Mouse (Mus musculus): ENCODE measurements around the gene Mtcl1. TPM values are rescaled to one million over a fixed set of nuclear protein-coding genes. Genes with fewer than 3 reads are reported as not detected.

Mtcl1 gene
- total and polyA plus RNA-seq, 2 experiments from 2014 or later, result 10.8 to 25.2 TPM

GRCm38 (mm10) chr17:66341670-66342069, 107.9 kb downstream of the Mtcl1 start:
- no peaks in the 10 kb centered on the region for H3K9me3 ChIP-seq (ENCODE audit: low read length)
- no peak overlapping the region for H3K4me2 ChIP-seq (ENCODE audit: low read depth, low read length, poor library complexity, severe bottlenecking)
- 95% methylated on average over 6 of the region's 6 CpGs for whole genome bisulfite sequencing
- ATAC-seq (ENCODE audit: low FRiP score) (no peak), DNase-seq (ENCODE audit: low spot score) (no peak)
- no peaks in the 10 kb centered on the region for H3K27me3 ChIP-seq (ENCODE audit: insufficient read depth, low read length)
- H3K36me3 ChIP-seq (ENCODE audit: insufficient read depth, low read length), result peaks cover 33% of the 10 kb centered on the region
- no peak for TF ChIP-seq CTCF (IDR thresholded peaks at IDR 0.05)
- no peaks in the 10 kb centered on the region for H3K4me1 ChIP-seq (ENCODE audit: insufficient read depth, low read length)
- no peak overlapping the region for H3K27ac ChIP-seq (ENCODE audit: low read depth, low read length)
- H3K4me3 ChIP-seq (ENCODE audit: low read depth, low read length), result no peak overlapping the region
- no peak overlapping the region for H3K9ac ChIP-seq (replicated peaks; ENCODE audit: low read length, poor library complexity, severe bottlenecking)

- ATAC-seq (ENCODE audit: low FRiP score) (no peak), DNase-seq (ENCODE audit: low spot score) (no peak)
- Histone ChIP-seq H3K9ac (replicated peaks; ENCODE audit: low read length, poor library complexity, severe bottlenecking) (no peak overlapping the region), H3K27me3 (ENCODE audit: insufficient read depth, low read length) (no peaks in the 10 kb centered on the region), H3K27ac (ENCODE audit: low read depth, low read length) (no peak overlapping the region), H3K36me3 (ENCODE audit: insufficient read depth, low read length) (peaks cover 28% of the 10 kb centered on the region), H3K4me2 (ENCODE audit: low read depth, low read length, poor library complexity, severe bottlenecking) (no peak overlapping the region), H3K4me3 (ENCODE audit: low read depth, low read length) (no peak overlapping the region), H3K9me3 (ENCODE audit: low read length) (no peaks in the 10 kb centered on the region), H3K4me1 (ENCODE audit: insufficient read depth, low read length) (no peaks in the 10 kb centered on the region)
- TF ChIP-seq CTCF (IDR thresholded peaks at IDR 0.05), result no peak
- WGBS, result 83% methylated on average over 12 of the region's 12 CpGs
Measured at GRCm38 (mm10) chr17:66340798-66341197, 108.8 kb downstream of the Mtcl1 start.

- no peak overlapping the region for H3K4me2 ChIP-seq (ENCODE audit: low read depth, low read length, poor library complexity, severe bottlenecking)
- peaks cover 12% of the 10 kb centered on the region; the same call in 1 of the 2 replicates for H3K36me3 ChIP-seq (ENCODE audit: insufficient read depth, low read length)
- no peaks in the 10 kb centered on the region for H3K27me3 ChIP-seq (ENCODE audit: insufficient read depth, low read length)
- H3K9me3 ChIP-seq (ENCODE audit: low read length), result no peaks in the 10 kb centered on the region
- no peak for DNase-seq (ENCODE audit: low spot score)
- H3K27ac ChIP-seq (ENCODE audit: low read depth, low read length), result no peak overlapping the region
- no peak for TF ChIP-seq CTCF (IDR thresholded peaks at IDR 0.05)
- 93% methylated on average over 13 of the region's 13 CpGs for WGBS
- H3K4me1 ChIP-seq (ENCODE audit: insufficient read depth, low read length), result no peaks in the 10 kb centered on the region
- ATAC-seq (ENCODE audit: low FRiP score), result no peak
- H3K4me3 ChIP-seq (ENCODE audit: low read depth, low read length), result no peak overlapping the region
- no peak overlapping the region for H3K9ac ChIP-seq (replicated peaks; ENCODE audit: low read length, poor library complexity, severe bottlenecking)
Measured at GRCm38 (mm10) chr17:66337929-66338328, 111.6 kb downstream of the Mtcl1 start.

- Histone ChIP-seq H3K9me3 (ENCODE audit: low read length) (no peaks in the 10 kb centered on the region), H3K36me3 (ENCODE audit: insufficient read depth, low read length) (0 out of 2 replicates have a peak, but pooled peaks cover 4% of the 10 kb centered on the region), H3K4me2 (ENCODE audit: low read depth, low read length, poor library complexity, severe bottlenecking) (no peak overlapping the region), H3K27me3 (ENCODE audit: insufficient read depth, low read length) (no peaks in the 10 kb centered on the region), H3K27ac (ENCODE audit: low read depth, low read length) (no peak overlapping the region), H3K4me3 (ENCODE audit: low read depth, low read length) (no peak overlapping the region), H3K9ac (replicated peaks; ENCODE audit: low read length, poor library complexity, severe bottlenecking) (no peak overlapping the region), H3K4me1 (ENCODE audit: insufficient read depth, low read length) (no peaks in the 10 kb centered on the region)
- no peak for ATAC-seq (ENCODE audit: low FRiP score)
- DNase-seq (ENCODE audit: low spot score), result no peak
- WGBS, result 89% methylated on average over 10 of the region's 10 CpGs
- TF ChIP-seq CTCF (IDR thresholded peaks at IDR 0.05), result no peak
Measured at GRCm38 (mm10) chr17:66335568-66335967, 114.0 kb downstream of the Mtcl1 start.

- ATAC-seq (ENCODE audit: low FRiP score) (no peak), DNase-seq (ENCODE audit: low spot score) (no peak)
- H3K27ac ChIP-seq (ENCODE audit: low read depth, low read length), result no peak overlapping the region
- no peaks in the 10 kb centered on the region for H3K9me3 ChIP-seq (ENCODE audit: low read length)
- WGBS, result 53% methylated on average over 4 of the region's 4 CpGs
- H3K9ac ChIP-seq (replicated peaks; ENCODE audit: low read length, poor library complexity, severe bottlenecking), result no peak overlapping the region
- no peak for TF ChIP-seq CTCF (IDR thresholded peaks at IDR 0.05)
- no peaks in the 10 kb centered on the region for H3K27me3 ChIP-seq (ENCODE audit: insufficient read depth, low read length)
- H3K4me2 ChIP-seq (ENCODE audit: low read depth, low read length, poor library complexity, severe bottlenecking), result no peak overlapping the region
- 0 out of 2 replicates have a peak, but pooled peaks cover 4% of the 10 kb centered on the region for H3K36me3 ChIP-seq (ENCODE audit: insufficient read depth, low read length)
- H3K4me1 ChIP-seq (ENCODE audit: insufficient read depth, low read length), result no peaks in the 10 kb centered on the region
- no peak overlapping the region for H3K4me3 ChIP-seq (ENCODE audit: low read depth, low read length)
Measured at GRCm38 (mm10) chr17:66334894-66335293, 114.7 kb downstream of the Mtcl1 start.

GRCm38 (mm10) chr17:66331207-66331606, 118.3 kb downstream of the Mtcl1 start:
- no peak for TF ChIP-seq CTCF (IDR thresholded peaks at IDR 0.05)
- Histone ChIP-seq H3K27me3 (ENCODE audit: insufficient read depth, low read length) (no peaks in the 10 kb centered on the region), H3K27ac (ENCODE audit: low read depth, low read length) (no peak overlapping the region), H3K4me2 (ENCODE audit: low read depth, low read length, poor library complexity, severe bottlenecking) (no peak overlapping the region), H3K4me3 (ENCODE audit: low read depth, low read length) (no peak overlapping the region), H3K9ac (replicated peaks; ENCODE audit: low read length, poor library complexity, severe bottlenecking) (no peak overlapping the region), H3K4me1 (ENCODE audit: insufficient read depth, low read length) (0 out of 2 replicates have a peak, but pooled peaks cover 2% of the 10 kb centered on the region), H3K9me3 (ENCODE audit: low read length) (no peaks in the 10 kb centered on the region), H3K36me3 (ENCODE audit: insufficient read depth, low read length) (no peaks in the 10 kb centered on the region)
- WGBS, result 83% methylated on average over 6 of the region's 6 CpGs
- DNase-seq (ENCODE audit: low spot score) (no peak), ATAC-seq (ENCODE audit: low FRiP score) (no peak)
